Mouse (Mus musculus): ENCODE measurements around the gene Mark2. TPM values are rescaled to one million over a fixed set of nuclear protein-coding genes. Genes with fewer than 3 reads are reported as not detected.

Gene Mark2
- polyA plus RNA-seq, 1 experiment from 2014 or later: 51.9 TPM

- H3K4me3 ChIP-seq (ENCODE audit: low read length): no peak overlapping the region
- H3K9ac ChIP-seq (ENCODE audit: low read depth, low read length): no peak overlapping the region
- no peak for ATAC-seq (ENCODE audit: low FRiP score, low TSS enrichment)
- WGBS: 58% methylated on average over 8 of the region's 8 CpGs
- no peaks in the 10 kb centered on the region for H3K27me3 ChIP-seq (ENCODE audit: control insufficient read depth, insufficient read depth, low read length)
- peak overlapping the region; percentile 3; the same call in 1 of the 2 replicates for H3K27ac ChIP-seq (ENCODE audit: low read depth, low read length)
- no peaks in the 10 kb centered on the region for H3K9me3 ChIP-seq (ENCODE audit: control insufficient read depth, low read length)
- 0 out of 2 replicates have a peak, but pooled peaks cover 4% of the 10 kb centered on the region for H3K36me3 ChIP-seq (ENCODE audit: control insufficient read depth, insufficient read depth, low read length)
- no peak overlapping the region for H3K4me2 ChIP-seq (replicated peaks; ENCODE audit: low read depth, low read length)
- H3K4me1 ChIP-seq (ENCODE audit: control insufficient read depth, insufficient read depth, low read length): peaks cover 35% of the 10 kb centered on the region
Observed at GRCm38 (mm10) chr19:7294098-7294876, 47.4 kb downstream of the Mark2 start.

- Histone ChIP-seq H3K27me3 (ENCODE audit: control insufficient read depth, insufficient read depth, low read length) (no peaks in the 10 kb centered on the region), H3K36me3 (ENCODE audit: control insufficient read depth, insufficient read depth, low read length) (peaks cover 5% of the 10 kb centered on the region; the same call in 1 of the 2 replicates), H3K4me1 (ENCODE audit: control insufficient read depth, insufficient read depth, low read length) (peaks cover 35% of the 10 kb centered on the region), H3K4me3 (ENCODE audit: low read length) (no peak overlapping the region), H3K9ac (ENCODE audit: low read depth, low read length) (no peak overlapping the region), H3K27ac (ENCODE audit: low read depth, low read length) (no peak overlapping the region; the same call in 1 of the 2 replicates), H3K9me3 (ENCODE audit: control insufficient read depth, low read length) (no peaks in the 10 kb centered on the region), H3K4me2 (replicated peaks; ENCODE audit: low read depth, low read length) (no peak overlapping the region)
- 74% methylated on average over 7 of the region's 7 CpGs for WGBS
- ATAC-seq (ENCODE audit: low FRiP score, low TSS enrichment): no peak
Observed at GRCm38 (mm10) chr19:7291958-7292709, 49.5 kb downstream of the Mark2 start.

GRCm38 (mm10) chr19:7289767-7290166, 51.9 kb downstream of the Mark2 start:
- peaks cover 24% of the 10 kb centered on the region for H3K4me1 ChIP-seq (ENCODE audit: control insufficient read depth, insufficient read depth, low read length)
- H3K4me3 ChIP-seq (ENCODE audit: low read length): no peak overlapping the region
- no peak for ATAC-seq (ENCODE audit: low FRiP score, low TSS enrichment)
- H3K36me3 ChIP-seq (ENCODE audit: control insufficient read depth, insufficient read depth, low read length): peaks cover 28% of the 10 kb centered on the region
- H3K9ac ChIP-seq (ENCODE audit: low read depth, low read length): no peak overlapping the region
- no peaks in the 10 kb centered on the region for H3K27me3 ChIP-seq (ENCODE audit: control insufficient read depth, insufficient read depth, low read length)
- H3K9me3 ChIP-seq (ENCODE audit: control insufficient read depth, low read length): no peaks in the 10 kb centered on the region
- no peak overlapping the region for H3K4me2 ChIP-seq (replicated peaks; ENCODE audit: low read depth, low read length)
- 40% methylated on average over 2 of the region's 2 CpGs for WGBS
- no peak overlapping the region for H3K27ac ChIP-seq (ENCODE audit: low read depth, low read length)

GRCm38 (mm10) chr19:7288288-7288687, 53.4 kb downstream of the Mark2 start:
- H3K27ac ChIP-seq (ENCODE audit: low read depth, low read length): no peak overlapping the region
- H3K4me2 ChIP-seq (replicated peaks; ENCODE audit: low read depth, low read length): no peak overlapping the region
- no peak overlapping the region for H3K4me3 ChIP-seq (ENCODE audit: low read length)
- no peaks in the 10 kb centered on the region for H3K27me3 ChIP-seq (ENCODE audit: control insufficient read depth, insufficient read depth, low read length)
- WGBS: 75% methylated on average over 3 of the region's 3 CpGs
- H3K9me3 ChIP-seq (ENCODE audit: control insufficient read depth, low read length): no peaks in the 10 kb centered on the region
- peaks cover 43% of the 10 kb centered on the region for H3K36me3 ChIP-seq (ENCODE audit: control insufficient read depth, insufficient read depth, low read length)
- H3K9ac ChIP-seq (ENCODE audit: low read depth, low read length): no peak overlapping the region
- H3K4me1 ChIP-seq (ENCODE audit: control insufficient read depth, insufficient read depth, low read length): peaks cover 10% of the 10 kb centered on the region
- ATAC-seq (ENCODE audit: low FRiP score, low TSS enrichment): no peak

DNA sequence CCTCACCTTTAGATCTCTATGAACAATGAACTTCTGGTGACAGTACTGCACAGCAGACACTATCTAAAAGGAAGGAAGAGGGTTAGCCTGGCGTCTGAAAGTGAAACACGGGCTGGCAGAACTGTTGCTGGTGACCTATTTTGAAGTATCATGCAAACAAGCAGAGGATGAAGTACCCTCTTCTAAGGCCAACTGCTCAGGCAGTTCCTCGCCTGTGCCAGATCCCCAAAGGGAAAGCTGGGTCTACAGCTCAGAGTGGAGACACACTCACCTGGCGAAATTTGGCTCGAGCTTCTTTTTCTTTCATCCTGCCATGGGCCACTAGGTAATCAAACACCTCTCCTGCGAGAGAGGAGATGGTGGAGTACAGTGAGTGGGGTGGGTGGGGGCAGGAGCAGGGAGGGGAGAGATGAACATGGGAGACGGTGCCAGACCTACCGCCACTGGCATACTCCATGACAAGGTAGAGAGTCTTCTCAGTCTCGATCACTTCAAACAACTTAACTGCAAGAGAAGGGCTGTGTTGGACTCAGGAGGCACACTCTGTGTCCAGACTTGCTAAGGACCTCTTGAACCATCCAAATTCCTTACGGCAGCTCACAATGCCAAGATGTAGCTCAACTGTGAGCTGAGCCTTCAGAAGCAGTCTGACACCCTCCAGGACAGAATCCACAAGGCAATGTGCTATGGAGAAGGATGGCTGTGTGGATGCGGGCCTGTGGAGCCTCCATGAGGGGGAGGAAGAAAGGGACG, 54.9 kb downstream of the Mark2 start:
- Histone ChIP-seq H3K4me3 (ENCODE audit: low read length) (no peak overlapping the region), H3K36me3 (ENCODE audit: control insufficient read depth, insufficient read depth, low read length) (peaks cover 59% of the 10 kb centered on the region)
- WGBS: 89% methylated on average over 12 of the region's 12 CpGs

DNA sequence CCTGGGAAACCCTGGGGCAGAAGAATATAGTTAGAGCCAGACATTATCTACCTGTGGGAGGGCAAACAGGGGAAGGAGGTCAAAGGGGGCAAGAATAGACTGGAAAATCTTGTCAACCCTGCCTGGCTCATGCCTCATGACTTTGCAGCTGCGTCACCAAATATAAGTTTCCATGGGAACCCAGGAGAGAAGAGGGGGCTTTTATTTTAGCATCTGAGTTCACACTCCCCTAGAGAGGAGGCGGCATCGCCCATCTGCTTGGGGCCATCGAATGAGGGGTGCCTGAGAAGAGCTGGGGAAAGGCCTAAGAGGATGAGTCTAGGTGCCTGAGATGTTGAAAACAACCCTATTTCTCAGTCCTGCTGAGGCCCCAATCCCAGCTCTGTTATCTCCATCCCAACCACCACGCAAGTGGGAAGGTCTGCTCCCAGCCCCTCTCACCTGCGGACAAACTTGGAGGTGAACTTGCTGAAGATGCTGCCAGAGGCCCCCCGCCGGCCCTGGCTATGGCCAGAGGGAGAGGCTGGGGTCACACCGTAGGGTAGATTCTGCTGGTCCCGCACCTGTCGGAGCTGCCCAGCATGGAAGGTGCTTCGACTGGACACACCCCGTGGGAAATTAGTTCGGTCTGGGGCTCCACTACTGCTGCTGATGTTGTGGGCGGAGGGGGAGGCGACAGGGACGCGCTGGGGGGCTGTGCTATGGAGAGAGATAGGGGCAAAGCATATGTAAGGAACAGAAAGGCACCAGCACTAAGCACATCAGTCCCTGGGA, 60.9 kb downstream of the Mark2 start:
- peaks cover 10% of the 10 kb centered on the region; the same call in 1 of the 2 replicates for H3K4me1 ChIP-seq (ENCODE audit: control insufficient read depth, insufficient read depth, low read length)
- no peak overlapping the region for H3K9ac ChIP-seq (ENCODE audit: low read depth, low read length)
- ATAC-seq (ENCODE audit: low FRiP score, low TSS enrichment): no peak
- no peak overlapping the region for H3K27ac ChIP-seq (ENCODE audit: low read depth, low read length)
- no peak overlapping the region for H3K4me3 ChIP-seq (ENCODE audit: low read length)
- no peaks in the 10 kb centered on the region for H3K27me3 ChIP-seq (ENCODE audit: control insufficient read depth, insufficient read depth, low read length)
- 85% methylated on average over 18 of the region's 18 CpGs for WGBS
- H3K9me3 ChIP-seq (ENCODE audit: control insufficient read depth, low read length): no peaks in the 10 kb centered on the region
- H3K4me2 ChIP-seq (replicated peaks; ENCODE audit: low read depth, low read length): no peak overlapping the region
- H3K36me3 ChIP-seq (ENCODE audit: control insufficient read depth, insufficient read depth, low read length): peaks cover 93% of the 10 kb centered on the region

More for the DNA sequence above, 54.9 kb downstream of the Mark2 start:
- H3K27me3 ChIP-seq (ENCODE audit: control insufficient read depth, insufficient read depth, low read length): no peaks in the 10 kb centered on the region
- no peak overlapping the region for H3K27ac ChIP-seq (ENCODE audit: low read depth, low read length)
- no peak overlapping the region for H3K4me2 ChIP-seq (replicated peaks; ENCODE audit: low read depth, low read length)
- no peak for ATAC-seq (ENCODE audit: low FRiP score, low TSS enrichment)
- H3K9me3 ChIP-seq (ENCODE audit: control insufficient read depth, low read length): no peaks in the 10 kb centered on the region
- H3K9ac ChIP-seq (ENCODE audit: low read depth, low read length): no peak overlapping the region
- H3K4me1 ChIP-seq (ENCODE audit: control insufficient read depth, insufficient read depth, low read length): no peaks in the 10 kb centered on the region

DNA sequence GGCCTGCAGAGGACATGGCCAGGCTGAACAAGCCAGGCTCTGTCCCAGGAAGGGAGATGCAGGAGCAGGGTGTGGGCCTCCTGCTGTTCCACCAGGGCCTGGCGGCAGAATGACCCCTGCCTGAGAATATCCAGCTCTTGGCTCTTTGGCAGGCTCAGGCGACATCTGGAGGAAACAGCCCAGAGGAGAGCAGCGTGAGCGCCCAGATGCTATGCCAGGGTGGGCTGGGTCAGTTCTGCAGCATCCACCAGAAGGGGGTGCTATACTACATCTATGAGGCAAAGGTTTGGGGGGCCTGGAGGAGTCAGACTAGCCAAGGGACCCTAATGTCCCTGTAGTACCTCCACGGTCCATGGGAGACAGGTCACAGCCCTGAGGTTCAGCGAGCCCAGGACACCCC, 62.5 kb downstream of the Mark2 start:
- Histone ChIP-seq H3K27me3 (ENCODE audit: control insufficient read depth, insufficient read depth, low read length) (no peaks in the 10 kb centered on the region), H3K4me3 (ENCODE audit: low read length) (no peak overlapping the region), H3K9me3 (ENCODE audit: control insufficient read depth, low read length) (no peaks in the 10 kb centered on the region), H3K4me2 (replicated peaks; ENCODE audit: low read depth, low read length) (no peak overlapping the region), H3K4me1 (ENCODE audit: control insufficient read depth, insufficient read depth, low read length) (peaks cover 14% of the 10 kb centered on the region; the same call in 1 of the 2 replicates), H3K36me3 (ENCODE audit: control insufficient read depth, insufficient read depth, low read length) (peaks cover 93% of the 10 kb centered on the region), H3K9ac (ENCODE audit: low read depth, low read length) (no peak overlapping the region), H3K27ac (ENCODE audit: low read depth, low read length) (no peak overlapping the region)
- ATAC-seq (ENCODE audit: low FRiP score, low TSS enrichment): peak; percentile 48; the same call in 1 of the 2 replicates
- 46% methylated on average over 6 of the region's 6 CpGs for WGBS

DNA sequence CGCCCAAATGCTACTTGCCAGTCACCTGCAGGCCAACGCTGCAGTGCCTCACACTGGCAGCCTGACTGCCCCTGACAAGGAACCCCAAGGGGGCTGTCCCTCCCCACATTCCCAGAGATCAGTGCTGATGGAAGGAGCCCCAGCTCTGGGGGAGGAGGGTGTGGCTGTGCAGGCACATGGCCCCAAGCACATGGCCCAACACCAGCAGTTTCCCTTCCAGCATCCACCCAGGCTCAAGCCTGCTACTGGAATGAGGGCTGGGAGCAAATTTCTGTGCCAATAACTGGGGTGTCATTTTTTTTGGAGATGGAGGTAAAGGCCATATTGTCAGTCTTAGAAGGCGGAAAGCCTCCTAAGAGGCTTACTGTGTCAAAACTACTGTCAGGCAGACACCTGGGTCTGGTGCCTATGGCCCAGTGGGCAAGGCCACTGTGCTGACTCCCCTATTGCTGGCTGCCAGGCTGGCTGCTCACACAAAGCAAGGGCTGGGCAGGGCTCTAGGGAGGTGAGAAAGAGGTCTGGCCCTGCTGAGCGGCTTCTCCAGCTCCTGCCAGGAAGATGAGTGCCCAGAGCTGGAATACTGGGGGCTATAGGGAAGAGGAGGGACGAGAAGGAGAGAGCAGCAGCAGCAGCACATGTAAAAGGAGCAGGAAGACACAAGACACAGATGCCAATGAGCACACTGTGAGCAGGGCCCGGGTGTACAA, 63.3 kb downstream of the Mark2 start:
- 83% methylated on average over 6 of the region's 6 CpGs for WGBS
- no peaks in the 10 kb centered on the region for H3K9me3 ChIP-seq (ENCODE audit: control insufficient read depth, low read length)

More for the DNA sequence above, 63.3 kb downstream of the Mark2 start:
- Histone ChIP-seq H3K4me1 (ENCODE audit: control insufficient read depth, insufficient read depth, low read length) (peaks cover 14% of the 10 kb centered on the region; the same call in 1 of the 2 replicates), H3K4me3 (ENCODE audit: low read length) (no peak overlapping the region), H3K9ac (ENCODE audit: low read depth, low read length) (no peak overlapping the region), H3K36me3 (ENCODE audit: control insufficient read depth, insufficient read depth, low read length) (peaks cover 93% of the 10 kb centered on the region), H3K27ac (ENCODE audit: low read depth, low read length) (no peak overlapping the region), H3K27me3 (ENCODE audit: control insufficient read depth, insufficient read depth, low read length) (no peaks in the 10 kb centered on the region), H3K4me2 (replicated peaks; ENCODE audit: low read depth, low read length) (no peak overlapping the region)
- ATAC-seq (ENCODE audit: low FRiP score, low TSS enrichment): no peak

All from kidney, embryonic 14.5 days (tissue).